Comparison of ENCODE assay signal across 29 mouse cellular contexts in genomic region chr1:134500916-134501315, GRCm38 (mm10). TPM values are rescaled to one million over a fixed set of nuclear protein-coding genes. Genes with fewer than 3 reads are reported as not detected.
DNase-seq lines count a peak whose midpoint lies in the region; ATAC-seq and TF ChIP-seq lines count a peak whose summit lies in the region.
"Had no signal": no experiment of that assay in that cellular context is flagged by ENCODE, and none has a peak within 500 bp of the region (broad histone marks: within the 10 kb centered on the region; RNA-seq: fewer than 3 reads in every experiment).

No protein-coding gene starts in this region.

- TF ChIP-seq CTCF in layer of hippocampus, adult 2 months (conservative IDR thresholded peaks at IDR 0.05) = no peak

- no peak overlapping the region for H3K9ac ChIP-seq in hindbrain, embryonic 16.5 days (ENCODE audit: low read depth, low read length)
- H3K9ac ChIP-seq: embryonic facial prominence, embryonic 13.5 days; embryonic facial prominence, embryonic 15.5 days; forebrain, embryonic 12.5 days had no signal

- peaks cover 2% of the 10 kb centered on the region for H3K36me3 ChIP-seq in hindbrain, embryonic 16.5 days (ENCODE audit: control insufficient read depth, insufficient read depth, low read length)

- H3K27me3 ChIP-seq in hindbrain, embryonic 16.5 days (replicated peaks; ENCODE audit: control insufficient read depth, insufficient read depth, low read length) = no peaks in the 10 kb centered on the region
- H3K27me3 ChIP-seq: embryonic facial prominence, embryonic 13.5 days; embryonic facial prominence, embryonic 15.5 days; forebrain, embryonic 12.5 days; Patski had no signal

- no peak overlapping the region for H3K4me2 ChIP-seq in hindbrain, embryonic 16.5 days (ENCODE audit: low read length)
- H3K4me2 ChIP-seq: embryonic facial prominence, embryonic 13.5 days; embryonic facial prominence, embryonic 15.5 days; forebrain, embryonic 12.5 days had no signal

- DNase-seq in ES-CJ7 (ENCODE audit: low read depth, low spot score) = peak; percentile 93
- DNase-seq in R1 (ENCODE audit: low read depth, low spot score) = peak; percentile 88
- DNase-seq in layer of hippocampus, adult 2 months (ENCODE audit: low spot score in 2 of 2) = no peak
- no peak for DNase-seq in layer of hippocampus, adult 11-12 months (ENCODE audit: low spot score)
- DNase-seq: adrenal gland, adult 8-10 months; adrenal gland, postnatal 14 days; adrenal gland, postnatal 36 days; cerebellum, adult 11-12 months; cerebellum, adult 2 months; cerebellum, adult 9-10 months; cerebellum, postnatal 10 days; cerebellum, postnatal 25 days; embryo, embryonic 11 days had no signal

- no peak overlapping the region for H3K4me3 ChIP-seq in layer of hippocampus, adult 2 months
- no peak overlapping the region for H3K4me3 ChIP-seq in hindbrain, embryonic 16.5 days (ENCODE audit: low read length)
- H3K4me3 ChIP-seq: embryonic facial prominence, embryonic 13.5 days; embryonic facial prominence, embryonic 15.5 days; erythroblast, embryonic 14.5 days; forebrain, embryonic 10.5 days; forebrain, embryonic 12.5 days had no signal

- 91% methylated on average over 1 of the region's 1 CpGs for WGBS in hindbrain, embryonic 16.5 days

- H3K9me3 ChIP-seq in hindbrain, embryonic 16.5 days (ENCODE audit: control insufficient read depth, low read length) = no peaks in the 10 kb centered on the region
- H3K9me3 ChIP-seq: embryonic facial prominence, embryonic 13.5 days; embryonic facial prominence, embryonic 15.5 days; forebrain, embryonic 10.5 days; forebrain, embryonic 12.5 days; G1E had no signal

- ATAC-seq in hindbrain, embryonic 16.5 days = no peak
- ATAC-seq: activated CD4-positive, CD25-positive, alpha-beta regulatory T cell, adult 4 months; forebrain, embryonic 14.5 days; forebrain, embryonic 16.5 days; Patski had no signal

- no peaks in the 10 kb centered on the region; the same call in 1 of the 2 replicates for H3K4me1 ChIP-seq in hindbrain, embryonic 16.5 days (ENCODE audit: control insufficient read depth, insufficient read depth, low read depth, low read length)

- no peak overlapping the region for H3K27ac ChIP-seq in layer of hippocampus, adult 2 months
- H3K27ac ChIP-seq in hindbrain, embryonic 16.5 days (ENCODE audit: low read depth, low read length) = no peak overlapping the region
- H3K27ac ChIP-seq: embryonic facial prominence, embryonic 13.5 days; embryonic facial prominence, embryonic 15.5 days; forebrain, embryonic 10.5 days; forebrain, embryonic 12.5 days had no signal

RNA-seq across cellular contexts. Expression of gene Rabif, which starts 6.5 kb away (rescaled TPM):
- 10 to 100 TPM; 22.3 to 23.6 TPM for total RNA-seq in layer of hippocampus, adult 2 months (2021)
- 78.8 and 81.5 TPM in 2 replicates for polyA plus RNA-seq in hindbrain, embryonic 16.5 days (2015; fragmentation: Nextera tagmentation; extraction: Ambion mirVana)

RNA-seq across cellular contexts. Expression of gene Klhl12, which starts 45.6 kb away (rescaled TPM):
- 10 to 100 TPM; 43.5 to 44.4 TPM for total RNA-seq in layer of hippocampus, adult 2 months (2021)
- 38.6 and 40.4 TPM in 2 replicates for polyA plus RNA-seq in hindbrain, embryonic 16.5 days (2015; fragmentation: Nextera tagmentation; extraction: Ambion mirVana)

RNA-seq across cellular contexts. Expression of gene Mgat4e, which starts 48.6 kb away (rescaled TPM):
- not detected for total RNA-seq in layer of hippocampus, adult 2 months (2021)
- not detected in 2 replicates for polyA plus RNA-seq in hindbrain, embryonic 16.5 days (2015; fragmentation: Nextera tagmentation; extraction: Ambion mirVana)
- total RNA-seq: adrenal gland, adult 18-20 months; adrenal gland, adult 8-10 months; adrenal gland, postnatal 14 days; adrenal gland, postnatal 36 days had no signal
- polyA plus RNA-seq: activated CD4-positive, CD25-positive, alpha-beta regulatory T cell, adult 4 months; C2C12; cerebellum, adult 2 months; cortical plate, adult 2 months; embryonic facial prominence, embryonic 11.5 days; embryonic facial prominence, embryonic 13.5 days; embryonic facial prominence, embryonic 15.5 days; erythroblast, embryonic 14.5 days; forebrain, embryonic 10.5 days; forebrain, embryonic 12.5 days; forebrain, embryonic 14.5 days; forebrain, embryonic 16.5 days; frontal cortex, adult 2 months; G1E; Patski had no signal

RNA-seq across cellular contexts. Expression of gene Kdm5b, which starts 59.1 kb away (rescaled TPM):
- total RNA-seq in layer of hippocampus, adult 2 months (2021) = 10 to 100 TPM; 69.1 to 72.6 TPM
- polyA plus RNA-seq in hindbrain, embryonic 16.5 days (2015; fragmentation: Nextera tagmentation; extraction: Ambion mirVana) = 49.9 and 58.9 TPM in 2 replicates

Comparison
In these comparisons a context has a peak if more than half of its experiments do, and no peak if none do; other contexts are left out.
1. DNase-seq: peak in ES-CJ7 (single experiment) and R1 (single experiment); none in layer of hippocampus, adult 2 months (0 of 2) and layer of hippocampus, adult 11-12 months (single experiment).